Mouse (Mus musculus) heart, adult 8-10 months (tissue): ENCODE data around the gene Hbb-y. TPM values are rescaled to one million over a fixed set of nuclear protein-coding genes. Genes with fewer than 3 reads are reported as not detected.
"Not testable (repeated sequence)": the region's sequence is repeated elsewhere in the genome, so short reads cannot be mapped to it uniquely, and the experiment has no call there.

ENCODE experiments used
- DNase-seq: peaks from one replicate; pipeline ENCODE4 v3.0.0; 2022; ENCODE audit warnings: low spot score
- total RNA-seq, 4 experiments: library from RNA; stranded (reverse); gene quantifications; 2 replicates each; pipeline ENCODE4 v1.2.4; 2022

Gene Hbb-y
- total RNA-seq, 4 experiments from 2014 or later, result not detected

GRCm38 (mm10) chr7:103813152-103813551 lies 39.9 kb downstream of the Hbb-y start:
- not testable (repeated sequence) for DNase-seq

DNA sequence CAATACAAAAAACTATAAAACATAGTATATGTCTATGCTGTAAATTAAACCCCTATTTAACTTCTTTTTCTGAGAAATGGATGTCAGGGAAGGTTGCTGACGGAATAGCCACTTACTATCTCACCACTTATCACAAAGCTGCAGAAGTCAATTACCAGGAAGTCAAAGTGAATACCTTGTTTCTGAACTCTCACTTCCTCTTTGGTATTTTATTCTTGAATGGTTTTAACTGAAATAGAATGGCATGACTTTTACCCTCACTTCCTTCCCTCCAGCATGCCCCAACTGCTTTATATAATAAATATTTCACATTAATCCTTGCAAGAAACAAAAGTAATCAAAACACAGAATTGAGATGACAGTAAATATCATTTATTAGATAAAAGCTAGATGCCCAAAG lies 40.8 kb downstream of the Hbb-y start:
- no peak for DNase-seq

GRCm38 (mm10) chr7:103811223-103811845 lies 41.7 kb downstream of the Hbb-y start:
- no peak for DNase-seq

GRCm38 (mm10) chr7:103810746-103811145 lies 42.3 kb downstream of the Hbb-y start:
- no peak for DNase-seq

- DNase-seq, result no peak
Measured at GRCm38 (mm10) chr7:103810296-103810695, 42.7 kb downstream of the Hbb-y start.

GRCm38 (mm10) chr7:103809801-103810155 lies 43.2 kb downstream of the Hbb-y start:
- no peak for DNase-seq

- no peak for DNase-seq
Measured at GRCm38 (mm10) chr7:103808971-103809800, 43.8 kb downstream of the Hbb-y start.

- DNase-seq, result not testable (repeated sequence)
Measured at GRCm38 (mm10) chr7:103808120-103808519, 44.9 kb downstream of the Hbb-y start.

GRCm38 (mm10) chr7:103806856-103807255 lies 46.2 kb downstream of the Hbb-y start:
- peak; percentile 6 for DNase-seq

Other genes starting within 250 kb of the Hbb-y start
- not detected for gene Olfr620, start 240.7 kb downstream of the Hbb-y start, total RNA-seq
- not detected for gene Olfr622, start 210.5 kb downstream of the Hbb-y start, total RNA-seq
- gene Olfr623, start 189.5 kb downstream of the Hbb-y start, total RNA-seq, result not detected
- gene Olfr624, start 182.0 kb downstream of the Hbb-y start, total RNA-seq, result not detected
- gene Olfr625-ps1, start 170.5 kb downstream of the Hbb-y start, total RNA-seq, result not detected
- not detected for gene Olfr243, start 138.5 kb downstream of the Hbb-y start, total RNA-seq
- not detected for gene Olfr628, start 122.8 kb downstream of the Hbb-y start, total RNA-seq
- gene Olfr629, start 108.3 kb downstream of the Hbb-y start, total RNA-seq, result not detected
- gene Olfr630, start 95.9 kb downstream of the Hbb-y start, total RNA-seq, result not detected
- gene Olfr69, start 81.6 kb downstream of the Hbb-y start, total RNA-seq, result not detected
- gene Olfr68, start 73.5 kb downstream of the Hbb-y start, total RNA-seq, result not detected
- not detected for gene Olfr67, start 61.4 kb downstream of the Hbb-y start, total RNA-seq
- gene Hbb-bt, start 39.2 kb downstream of the Hbb-y start, total RNA-seq, result 1,000 to 10,000 TPM in 1 of 4 experiments, 100 to 1,000 TPM in 3; 208 to 1,111 (median 289) TPM
- over 10,000 TPM in 1 of 4 experiments, 1,000 to 10,000 TPM in 3; 2,003 to 12,142 (median 2,942) TPM for gene Hbb-bs, start 25.1 kb downstream of the Hbb-y start, total RNA-seq
- not detected for gene Hbb-bh2, start 12.7 kb downstream of the Hbb-y start, total RNA-seq
- gene Hbb-bh1, start 10.1 kb downstream of the Hbb-y start, total RNA-seq, result not detected
- not detected for gene Olfr66, start 33.0 kb upstream of the Hbb-y start, total RNA-seq
- gene Olfr64, start 41.3 kb upstream of the Hbb-y start, total RNA-seq, result not detected
- not detected for gene Olfr65, start 50.3 kb upstream of the Hbb-y start, total RNA-seq
- not detected for gene Olfr631, start 75.6 kb upstream of the Hbb-y start, total RNA-seq
- gene Olfr632, start 81.1 kb upstream of the Hbb-y start, total RNA-seq, result not detected
- not detected for gene Olfr633, start 91.2 kb upstream of the Hbb-y start, total RNA-seq
- gene Olfr635, start 117.9 kb upstream of the Hbb-y start, total RNA-seq, result under 1 TPM in 1 of 4 experiments, not detected in 3; 0.03 TPM
- not detected for gene Olfr638, start 145.5 kb upstream of the Hbb-y start, total RNA-seq
- under 1 TPM in 2 of 4 experiments, not detected in 2; 0.06 TPM for gene Olfr639, start 164.1 kb upstream of the Hbb-y start, total RNA-seq
- not detected for gene Olfr640, start 172.4 kb upstream of the Hbb-y start, total RNA-seq
- gene Olfr641, start 182.2 kb upstream of the Hbb-y start, total RNA-seq, result not detected
- gene Olfr642, start 199.4 kb upstream of the Hbb-y start, total RNA-seq, result not detected
- not detected for gene 4930516K23Rik, start 208.2 kb upstream of the Hbb-y start, total RNA-seq
- not detected for gene Olfr644, start 218.7 kb upstream of the Hbb-y start, total RNA-seq
- gene Olfr645, start 232.2 kb upstream of the Hbb-y start, total RNA-seq, result not detected